Mouse (Mus musculus) kidney, adult 18-20 months (tissue): ENCODE data around the gene Bloc1s1.

Source experiments
- DNase-seq: peaks from one replicate; pipeline ENCODE4 v3.0.0; 2021

The Bloc1s1 gene

GRCm38 (mm10) chr10:128923935-128924334 lies at the start of gene Bloc1s1:
Gene Bloc1s1, minus strand, starts transcription at chr10:128924035.
- DNase-seq, result peak; percentile 39

GRCm38 (mm10) chr10:128972841-128973240 lies 49.0 kb upstream of the Bloc1s1 start:
- no peak for DNase-seq

DNA sequence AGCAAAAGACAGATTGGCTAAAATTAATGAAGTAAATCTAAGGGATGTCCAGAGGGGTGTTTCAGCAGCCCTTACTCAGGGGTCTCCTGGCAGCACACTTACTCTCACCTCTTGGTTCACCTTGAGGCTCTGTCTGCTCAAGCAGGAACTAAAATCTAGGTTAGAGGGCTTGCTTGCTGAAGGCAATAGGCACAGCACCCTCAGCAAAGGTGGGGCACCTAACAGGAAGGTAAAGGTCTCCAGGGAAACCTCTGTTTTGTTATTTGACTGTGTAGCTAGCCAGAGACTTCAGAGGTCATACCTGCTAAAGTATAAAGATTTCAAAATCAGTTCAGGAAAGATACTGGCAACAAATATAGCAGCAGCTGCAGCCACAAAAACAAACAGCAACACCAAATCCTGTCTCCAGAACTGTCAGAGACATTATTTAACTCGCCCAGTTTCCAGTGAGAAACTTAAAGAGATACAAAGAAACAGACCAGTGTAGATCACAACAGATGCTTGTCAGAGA lies 47.0 kb upstream of the Bloc1s1 start:
- no peak for DNase-seq

GRCm38 (mm10) chr10:128968341-128968749 lies 44.5 kb upstream of the Bloc1s1 start:
- DNase-seq, result no peak

GRCm38 (mm10) chr10:128965871-128966270 lies 42.0 kb upstream of the Bloc1s1 start:
- DNase-seq, result no peak

- peak; percentile 44 for DNase-seq
Measured at GRCm38 (mm10) chr10:128964961-128965360, 41.1 kb upstream of the Bloc1s1 start.

DNA sequence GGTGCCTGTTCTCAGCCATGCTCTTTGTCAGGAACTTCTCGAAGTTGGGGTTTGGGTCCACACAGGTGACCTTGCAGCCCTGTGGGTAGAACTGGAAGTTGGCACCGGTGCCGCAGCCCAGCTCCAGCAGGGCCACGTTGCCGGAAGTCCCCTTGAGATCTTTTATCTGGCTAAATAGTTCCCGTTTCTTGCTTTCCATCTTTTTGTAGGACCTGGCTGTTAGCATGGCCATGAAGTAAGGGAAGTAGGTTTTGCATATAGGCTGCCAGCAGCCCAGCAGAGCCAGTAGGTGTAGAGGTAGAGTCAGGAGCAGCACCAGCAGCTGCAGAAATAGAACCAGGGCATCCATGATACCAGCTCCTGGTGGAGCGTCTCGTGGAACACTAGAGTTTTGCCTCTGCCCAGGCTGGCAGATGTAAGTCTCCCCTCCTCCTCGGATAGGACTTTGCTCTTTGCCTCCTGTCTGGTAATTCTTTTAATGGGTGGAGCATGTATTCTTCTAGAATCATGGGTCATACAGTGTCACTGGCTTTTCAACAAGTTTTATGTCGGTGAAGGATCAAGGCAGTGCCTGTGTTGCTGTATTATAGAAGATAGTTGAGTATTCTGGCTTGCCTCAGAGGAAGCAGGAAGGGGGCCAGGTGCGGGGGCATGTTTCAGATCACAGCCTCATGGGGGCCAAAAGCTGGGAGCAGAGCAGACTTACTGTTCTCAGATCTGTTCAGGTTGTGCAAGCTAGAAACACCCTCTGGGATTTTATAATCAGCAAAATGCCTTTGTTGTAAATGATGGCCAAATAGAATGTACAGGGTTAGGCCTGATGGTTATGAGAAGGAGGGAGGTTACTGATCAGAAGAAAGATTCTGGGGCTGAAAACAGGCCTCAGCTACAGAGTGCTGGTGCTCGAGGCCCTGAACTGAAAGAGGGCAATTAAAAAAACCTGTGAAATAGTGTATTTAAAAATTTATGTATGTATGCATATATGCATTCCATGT lies 37.1 kb upstream of the Bloc1s1 start, which contains the start of gene Mettl7b:
Gene Mettl7b (minus strand): TSS at position 399 of the 995 bp plus-strand sequence.
- peak; percentile 73 for DNase-seq

GRCm38 (mm10) chr10:128960142-128960541 lies 36.3 kb upstream of the Bloc1s1 start:
- DNase-seq, result no peak

GRCm38 (mm10) chr10:128958340-128958739 lies 34.5 kb upstream of the Bloc1s1 start:
- no peak for DNase-seq

DNA sequence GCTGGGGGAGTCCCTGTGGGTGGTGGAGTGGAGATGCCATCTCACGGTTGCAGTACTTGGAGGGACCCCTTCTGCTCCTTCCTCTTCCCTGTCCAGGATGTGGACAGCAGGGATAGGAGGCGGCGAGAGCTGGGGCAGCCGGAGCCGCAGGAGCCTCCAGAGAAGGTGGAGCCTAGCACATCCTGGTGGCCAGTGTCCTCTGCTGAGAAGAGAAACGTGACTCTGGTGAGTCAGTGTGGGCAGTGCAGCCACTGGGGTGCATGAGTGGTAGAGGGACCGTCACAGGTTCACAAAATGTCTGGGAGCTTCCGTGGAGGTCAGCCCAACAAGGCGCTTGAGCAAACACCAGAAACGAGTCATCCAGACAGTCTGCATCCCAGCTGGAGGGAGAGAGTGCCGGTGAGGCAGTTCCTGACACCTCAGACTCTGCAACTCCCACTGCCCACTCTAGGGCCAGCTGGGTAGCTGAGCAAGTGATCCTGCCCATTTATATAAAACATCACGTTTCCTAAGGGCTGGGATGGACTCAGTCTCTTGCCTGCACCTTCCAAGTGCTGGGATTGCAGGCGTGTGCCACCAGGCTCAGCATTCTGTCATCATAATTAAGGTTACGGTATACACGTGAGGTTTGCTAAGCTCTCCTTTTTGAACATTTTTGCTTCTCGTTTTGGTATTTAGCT lies 26.5 kb upstream of the Bloc1s1 start:
- DNase-seq, result no peak

- no peak for DNase-seq
Measured at GRCm38 (mm10) chr10:128947496-128947895, 23.7 kb upstream of the Bloc1s1 start.

DNA sequence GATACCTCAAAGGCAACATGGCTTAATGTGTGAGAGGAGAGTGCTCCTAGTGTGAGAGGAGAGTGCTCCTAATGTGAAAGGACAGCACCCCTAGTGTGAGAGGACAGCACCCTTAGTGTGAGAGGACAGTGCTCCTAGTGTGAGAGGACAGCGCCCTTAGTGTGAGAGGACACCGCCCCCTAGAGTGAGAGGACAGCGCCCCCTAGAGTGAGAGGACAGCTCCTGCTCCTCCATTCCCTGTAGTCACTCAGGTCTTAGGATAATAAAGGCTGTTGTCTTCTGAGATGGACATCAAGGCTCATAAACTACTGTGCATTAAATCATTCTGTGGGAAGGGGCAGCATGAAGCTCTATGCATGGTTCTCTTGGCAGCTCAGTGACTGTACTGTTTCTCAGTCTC lies 21.8 kb upstream of the Bloc1s1 start:
- DNase-seq, result peak; percentile 67

DNA sequence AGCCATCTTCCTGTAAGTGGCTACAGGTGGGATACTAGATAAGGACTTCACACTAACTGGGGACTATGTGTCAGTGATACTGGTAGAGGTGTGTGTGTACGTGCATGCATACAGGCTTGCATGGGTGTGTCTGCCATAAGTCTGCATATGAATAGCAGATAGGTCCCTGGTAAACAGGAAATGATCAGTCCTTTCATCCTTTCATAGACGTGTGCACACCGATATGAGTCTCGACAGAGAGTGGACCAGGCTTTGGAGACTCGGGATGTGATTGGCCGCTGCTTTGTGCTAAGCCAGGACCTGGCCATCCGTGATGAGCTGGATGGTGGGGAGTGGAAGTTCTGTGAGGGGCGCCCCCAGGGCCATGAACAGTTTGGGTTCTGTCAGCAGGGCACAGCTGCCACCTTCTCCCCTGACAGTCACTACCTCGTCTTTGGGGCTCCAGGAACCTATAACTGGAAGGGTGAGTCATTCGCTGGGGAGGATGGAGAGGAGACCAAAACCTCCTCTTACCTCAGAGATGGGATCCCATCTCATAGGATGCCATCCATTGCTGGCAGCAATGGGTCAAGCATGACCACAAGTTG lies 16.7 kb upstream of the Bloc1s1 start:
- no peak for DNase-seq

DNA sequence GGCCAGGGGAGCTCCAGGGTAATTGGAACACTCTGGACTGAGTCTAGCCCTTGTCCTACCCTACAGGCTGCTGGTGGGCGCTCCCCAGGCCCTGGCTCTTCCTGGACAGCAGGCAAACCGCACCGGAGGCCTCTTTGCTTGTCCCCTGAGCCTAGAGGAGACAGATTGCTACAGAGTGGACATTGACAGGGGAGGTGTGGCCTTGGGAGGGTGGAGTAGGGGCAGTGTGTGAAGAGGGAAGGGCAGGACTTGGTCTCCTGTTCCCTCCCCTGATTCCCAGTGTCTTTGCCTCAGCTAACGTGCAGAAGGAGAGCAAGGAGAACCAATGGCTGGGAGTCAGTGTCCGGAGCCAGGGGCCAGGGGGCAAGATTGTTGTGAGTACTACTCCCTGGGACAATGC lies 15.1 kb upstream of the Bloc1s1 start:
- DNase-seq, result peak; percentile 53

- peak; percentile 87 for DNase-seq
Measured at GRCm38 (mm10) chr10:128938457-128938856, 14.6 kb upstream of the Bloc1s1 start.

DNA sequence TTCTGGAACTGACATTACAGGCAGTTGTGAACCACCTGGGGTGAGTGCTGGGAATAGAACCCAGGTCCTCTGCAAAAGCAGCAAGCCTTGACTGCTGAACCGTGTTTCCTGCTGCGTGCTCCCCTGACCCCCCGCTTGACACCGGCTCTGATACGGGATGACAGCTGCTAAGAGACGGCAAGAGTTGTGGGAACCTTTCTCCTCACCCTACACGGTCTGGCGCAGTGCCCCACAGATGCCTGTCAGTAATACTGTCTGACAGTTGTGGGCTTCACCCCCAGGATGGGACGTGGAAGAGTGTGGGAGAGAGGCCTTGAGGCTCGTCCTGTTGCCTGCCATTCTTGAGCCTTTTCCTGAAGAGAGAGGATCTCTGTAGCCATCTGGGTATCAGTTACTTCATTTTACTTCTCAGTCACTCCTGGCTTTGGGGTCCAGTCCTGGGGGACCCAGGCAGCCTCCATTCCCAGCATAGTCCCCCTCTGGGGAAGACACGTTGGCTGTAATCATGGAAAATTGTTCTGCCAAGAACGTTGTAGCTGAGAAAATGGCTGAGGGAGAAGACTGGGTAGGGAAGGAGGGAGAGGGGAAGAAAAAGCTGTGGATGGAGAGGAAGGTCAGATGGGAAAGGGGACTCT lies 14.0 kb upstream of the Bloc1s1 start:
- no peak for DNase-seq

DNA sequence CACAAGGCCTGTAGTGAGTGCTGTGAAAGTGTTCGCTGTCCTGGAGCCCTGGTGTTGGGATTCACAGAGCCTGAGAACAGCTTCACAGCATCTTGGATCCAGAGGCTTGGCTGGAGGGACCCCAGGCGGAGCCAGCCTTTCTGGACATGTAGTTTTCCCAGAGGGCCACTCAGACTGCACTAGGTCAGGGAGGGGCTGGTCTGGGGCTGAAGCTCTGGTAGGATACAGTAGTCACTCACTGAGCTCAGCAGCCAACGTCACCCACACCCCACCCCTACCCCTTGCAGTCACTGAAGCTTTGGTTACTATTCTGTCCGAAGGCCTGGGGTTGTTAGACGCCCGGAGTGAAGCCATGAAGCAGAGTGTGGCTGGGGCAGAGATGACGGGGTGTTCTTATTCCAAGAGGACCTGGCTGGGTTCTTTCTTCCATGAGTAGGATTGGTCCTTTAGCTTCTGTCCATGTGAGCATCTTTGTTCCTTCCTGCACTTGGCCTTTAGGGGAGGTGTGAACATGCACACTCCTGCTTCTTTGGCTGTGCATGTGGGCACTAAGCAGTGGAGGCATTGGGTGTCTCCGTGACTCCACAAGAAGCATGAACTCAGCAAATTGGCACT lies 12.1 kb upstream of the Bloc1s1 start:
- no peak for DNase-seq

- DNase-seq, result no peak
Measured at GRCm38 (mm10) chr10:128934997-128935787, 11.4 kb upstream of the Bloc1s1 start.

GRCm38 (mm10) chr10:128933976-128934721 lies 10.3 kb upstream of the Bloc1s1 start:
- DNase-seq, result no peak

DNA sequence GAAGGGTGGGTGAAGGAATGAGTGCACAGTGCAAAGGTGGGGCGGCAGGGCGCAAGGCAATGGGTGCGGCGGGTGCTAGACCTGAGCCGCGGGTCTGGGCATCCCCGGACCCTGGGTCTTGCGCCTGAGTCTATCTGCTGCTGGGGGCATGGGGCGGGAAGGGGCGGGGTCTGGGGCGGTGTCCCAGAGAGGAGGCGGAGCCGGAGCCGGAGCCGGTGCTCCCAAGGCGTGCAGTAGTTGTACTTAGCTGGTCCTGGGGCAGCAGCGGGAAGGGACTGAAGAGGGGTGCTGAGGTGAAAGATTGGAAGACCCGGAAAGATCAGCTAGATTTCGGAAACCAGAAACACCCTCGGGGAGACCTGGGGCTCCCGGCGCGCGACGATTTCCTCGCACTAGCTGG lies 9.7 kb upstream of the Bloc1s1 start, which contains the start of gene Itga7:
Gene Itga7 (plus strand): TSS at position 245 of the 400 bp plus-strand sequence.
- DNase-seq, result peak; percentile 53
